Mouse (Mus musculus) gastrocnemius, postnatal 4 days (tissue): Measurements from ENCODE around the gene Eef1a1. TPM values are rescaled to one million over a fixed set of nuclear protein-coding genes. Genes with fewer than 3 reads are reported as not detected.
"Not testable (repeated sequence)": the region's sequence is repeated elsewhere in the genome, so short reads cannot be mapped to it uniquely, and the experiment has no call there.

Experiments
- DNase-seq, 2 experiments: peaks; one replicate each; pipeline ENCODE4 v3.0.0; 2021 to 2022; ENCODE audit warnings: low spot score in 2 of 2, mixed read lengths in 2 of 2
- long read RNA-seq, 2 experiments: library from polyadenylated mRNA; stranded (forward); transcript quantifications; one replicate each; pipeline ENCODE4 v2.0.0; 2021
- total RNA-seq, 2 experiments: library from RNA; stranded (reverse); gene quantifications; 2 replicates each; pipeline ENCODE4 v1.2.3; 2021

The Eef1a1 gene
- 1,000 to 10,000 TPM; 5,472 to 6,062 TPM for total RNA-seq
- long read RNA-seq, experiment 1, transcript Eef1a1-201 (8 exons, 1,794 nt): major isoform, 648 of 865 reads
- long read RNA-seq, experiment 1, partial matches to known transcripts: 204 of 865 reads
- long read RNA-seq, experiment 1, other reads (novel, unspliced or antisense): 13 of 865 reads
- long read RNA-seq, experiment 2, transcript Eef1a1-201 (8 exons, 1,794 nt): major isoform, 835 of 1,075 reads
- long read RNA-seq, experiment 2, partial matches to known transcripts: 229 of 1,075 reads
- long read RNA-seq, experiment 2, other reads (novel, unspliced or antisense): 11 of 1,075 reads

DNA sequence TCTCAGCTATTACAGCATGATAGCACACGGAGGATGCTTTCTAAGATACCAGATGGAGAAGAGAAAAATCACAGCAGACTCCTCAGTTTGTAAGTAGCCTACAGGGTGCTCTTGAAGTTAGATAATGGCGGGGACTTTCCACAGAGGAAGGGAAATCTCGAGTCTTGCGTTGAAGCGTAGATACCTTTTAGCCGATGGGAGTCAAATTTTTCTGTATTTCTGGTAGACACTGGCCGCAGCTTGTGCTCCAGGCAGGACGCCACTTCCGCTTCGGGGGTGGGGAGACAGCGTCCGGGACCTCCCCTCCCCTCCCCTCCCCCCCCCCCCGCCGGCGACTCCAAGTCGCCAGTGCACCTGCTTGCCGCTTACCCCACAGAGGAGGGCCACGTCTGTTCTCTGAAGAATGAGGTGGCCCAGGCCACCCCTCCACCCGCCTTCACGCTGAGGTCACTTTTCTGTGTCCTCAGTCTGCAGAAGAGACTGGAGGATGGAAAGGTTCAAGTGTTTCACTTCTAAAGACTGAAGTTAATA is at the start of gene Eef1a1:
Gene Eef1a1, minus strand, starts transcription at position 262 of the 531 bp plus-strand sequence.
- DNase-seq: peak; percentile 30 to 63

DNA sequence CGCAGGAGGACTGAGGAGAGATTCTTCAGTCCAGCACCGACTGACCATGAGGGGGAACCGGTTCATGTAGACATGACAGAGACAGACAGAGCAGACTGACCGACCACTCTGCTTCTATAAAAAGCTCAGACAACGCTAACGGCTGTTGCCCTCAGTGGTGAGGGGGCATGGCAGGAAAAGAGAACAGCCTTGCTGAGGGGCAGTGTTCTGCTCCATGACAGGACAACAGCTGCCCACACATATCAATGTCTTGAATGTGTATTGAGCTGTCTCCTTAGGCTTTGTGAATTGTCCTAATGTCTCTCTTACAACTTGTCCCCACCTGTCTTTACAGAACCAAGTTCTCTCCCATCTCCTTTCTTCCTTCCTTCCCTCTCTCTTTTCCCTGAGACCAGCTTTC is 49.5 kb upstream of the Eef1a1 start:
- peak in 1 of 2 experiments; percentile 47 for DNase-seq

DNA sequence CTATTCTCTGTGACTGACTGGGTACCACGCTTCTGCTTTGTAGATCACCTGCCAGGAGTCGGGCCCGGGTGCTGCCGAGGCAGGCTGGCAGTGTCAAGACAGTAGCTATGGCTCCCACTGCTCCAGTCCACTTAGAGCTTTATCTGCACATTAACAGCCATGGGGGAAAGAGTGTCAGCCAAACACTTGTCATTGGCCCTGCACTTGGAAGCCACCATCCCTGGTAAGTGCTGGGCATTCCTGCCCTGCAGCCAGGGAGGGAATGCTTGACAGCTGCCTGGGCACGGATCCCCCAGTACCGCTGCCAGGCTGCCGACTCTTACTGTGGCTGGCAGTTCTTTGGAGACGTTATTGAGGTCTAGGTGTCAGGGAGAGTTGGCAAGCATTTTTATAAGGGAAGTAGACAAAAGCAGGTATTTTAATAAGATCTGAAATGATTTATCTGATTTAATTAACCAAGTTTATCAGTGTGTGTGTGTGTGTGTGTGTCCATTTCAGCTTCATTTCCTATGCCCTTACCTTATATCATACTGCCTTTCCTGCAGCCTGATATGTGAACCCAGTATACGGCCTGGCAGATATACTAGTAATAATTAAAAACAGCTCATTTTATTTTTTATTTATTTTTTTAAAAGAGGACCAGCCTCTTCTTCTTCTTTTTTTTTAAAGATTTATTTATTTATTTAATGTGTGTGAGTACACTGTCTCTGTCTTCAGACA is 48.4 kb upstream of the Eef1a1 start:
- peak in 1 of 2 experiments; percentile 63 for DNase-seq

DNA sequence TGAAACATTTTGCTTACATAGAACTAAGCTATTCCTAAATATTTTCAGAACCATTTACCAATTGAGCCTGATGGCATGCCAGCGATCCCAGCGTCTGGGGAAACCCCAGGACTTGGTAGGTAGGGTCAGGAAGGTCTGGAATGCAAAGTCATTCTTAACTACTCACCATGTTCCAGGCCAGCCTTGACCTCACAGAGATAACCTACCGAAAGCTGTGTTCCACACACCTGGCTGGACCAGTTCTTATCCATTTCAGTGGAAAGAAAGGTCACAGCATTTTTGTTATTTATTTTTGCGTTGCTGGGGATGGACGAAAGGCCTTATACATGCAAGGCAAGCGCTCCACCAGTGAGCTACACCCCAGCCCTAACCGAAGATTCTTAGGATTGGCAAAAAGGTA is 45.7 kb upstream of the Eef1a1 start:
- DNase-seq: no peak

DNA sequence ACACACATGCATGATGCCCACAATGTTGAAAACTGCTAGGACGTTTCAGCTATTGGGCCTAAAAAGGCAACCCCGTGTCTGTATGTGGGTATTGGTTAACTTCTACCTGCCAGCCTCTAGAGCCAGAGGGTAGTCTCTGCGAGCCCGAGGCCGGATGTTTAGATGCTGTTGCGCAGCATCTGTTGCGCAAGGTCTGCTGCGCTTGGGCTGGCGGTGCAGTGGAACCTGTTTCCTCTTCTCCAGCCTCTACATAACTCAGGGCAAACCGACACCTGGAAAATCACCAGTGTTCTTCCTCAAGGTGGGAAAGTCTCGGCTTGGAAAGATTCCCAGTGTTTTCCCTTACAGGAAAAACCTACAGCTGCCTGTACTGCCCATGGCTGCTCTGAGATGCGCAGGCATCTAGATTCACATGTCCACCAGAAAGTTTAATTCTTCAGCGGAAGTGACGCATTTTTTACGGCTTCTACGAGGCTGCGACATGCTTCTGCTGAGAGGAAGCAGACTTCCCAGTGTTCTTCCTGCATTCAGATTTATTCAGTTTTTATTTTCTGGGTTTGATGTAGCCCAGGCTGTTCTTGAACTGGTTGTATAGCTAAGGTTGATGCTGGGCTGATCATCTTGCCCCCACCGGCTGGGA is 44.5 kb upstream of the Eef1a1 start:
- DNase-seq: no peak

DNA sequence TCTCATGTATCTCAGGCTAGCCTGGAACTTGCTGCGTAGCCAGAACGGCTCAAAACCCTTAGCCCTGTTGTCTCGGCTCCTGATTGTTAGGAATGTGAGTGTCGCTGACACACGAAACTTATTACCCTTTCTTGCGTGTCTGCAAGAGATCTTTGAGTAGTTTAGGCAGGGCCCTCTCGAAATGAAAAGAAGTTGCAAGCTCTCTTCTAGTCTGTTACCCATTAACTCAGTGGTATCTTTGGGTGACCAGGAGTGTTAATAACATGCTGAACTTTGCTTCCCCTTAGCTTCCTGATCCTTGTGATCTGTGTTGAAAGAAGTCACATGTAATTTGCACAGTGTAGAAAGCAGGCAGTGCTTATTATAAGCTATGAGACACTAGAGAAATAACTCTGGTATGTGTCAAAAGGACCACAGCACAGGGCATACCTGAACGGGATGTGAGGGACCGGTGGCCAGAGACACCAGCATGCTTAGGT is 43.4 kb upstream of the Eef1a1 start:
- DNase-seq: no peak

DNA sequence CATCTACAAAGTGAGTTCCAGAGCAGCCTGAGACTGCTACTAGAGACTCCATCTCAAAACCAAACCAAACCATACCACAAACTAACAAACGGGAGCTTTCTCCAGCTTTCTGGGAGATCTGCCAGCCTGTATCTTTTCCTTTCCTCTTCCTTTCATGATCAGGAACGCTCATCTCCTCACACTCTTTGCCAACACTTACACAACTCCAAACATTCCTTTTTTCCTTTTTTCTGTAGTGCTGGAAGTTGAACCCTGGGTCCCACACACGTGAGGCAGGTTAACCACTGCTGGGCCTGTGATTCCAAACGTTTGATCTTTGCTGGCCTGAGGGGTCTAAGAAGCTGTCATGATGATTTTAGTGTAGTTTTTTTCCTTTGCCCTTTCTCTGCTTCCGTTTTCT is 42.9 kb upstream of the Eef1a1 start:
- DNase-seq: no peak

DNA sequence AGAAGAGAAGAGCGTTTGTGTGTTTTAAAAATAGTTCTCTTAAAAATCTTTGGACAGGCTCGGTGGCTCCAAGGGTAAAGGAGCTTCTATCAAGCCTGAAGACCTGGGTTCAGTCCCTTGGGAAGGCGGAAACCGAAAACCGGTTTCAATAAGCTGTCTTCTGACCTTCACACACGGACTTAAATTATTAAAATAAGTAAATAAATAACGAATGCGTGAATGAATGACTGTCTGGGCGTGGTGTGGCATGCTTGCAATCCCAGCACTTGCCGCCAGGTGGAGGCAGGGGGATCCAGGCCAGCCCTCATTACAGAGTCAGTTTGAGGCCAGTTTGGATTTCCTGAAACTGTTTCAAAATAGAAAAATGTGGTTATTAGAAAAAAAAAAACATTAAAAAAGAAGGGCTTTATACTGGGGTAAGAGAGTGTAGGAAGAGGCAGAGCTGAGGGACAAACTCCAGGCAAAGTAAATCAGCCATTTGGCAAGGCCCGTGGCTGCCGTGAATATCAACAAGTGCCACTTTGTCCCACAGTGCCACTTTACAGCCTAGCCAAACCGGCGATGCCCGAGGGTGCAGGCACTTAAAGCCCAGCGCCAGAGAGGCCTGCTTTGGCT is 38.9 kb upstream of the Eef1a1 start:
- DNase-seq: peak; percentile 68 to 83

DNA sequence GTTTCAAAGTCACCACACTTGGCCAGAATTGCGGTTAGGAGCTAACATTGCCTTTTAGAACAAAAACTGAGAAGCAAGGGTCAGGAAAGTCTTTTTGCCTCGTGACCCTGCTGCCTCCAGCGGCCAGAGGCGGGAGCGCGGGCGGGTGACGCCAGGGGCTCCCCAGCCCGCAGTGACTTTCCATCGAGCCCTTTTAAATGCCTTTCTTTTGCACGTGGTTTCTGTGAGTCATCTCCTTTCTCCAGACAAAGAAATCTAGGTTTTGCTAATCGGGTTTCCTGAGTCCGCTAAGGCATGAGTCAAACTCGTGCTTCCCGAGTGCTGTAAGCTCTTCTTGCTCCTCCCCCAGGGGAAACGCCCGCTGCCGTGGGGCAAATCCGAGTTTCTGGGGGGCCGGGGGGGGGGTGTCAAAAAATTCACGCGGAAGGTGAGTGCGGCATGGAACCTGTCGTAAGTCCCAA is 38.4 kb upstream of the Eef1a1 start:
- DNase-seq: peak; percentile 68 to 83

DNA sequence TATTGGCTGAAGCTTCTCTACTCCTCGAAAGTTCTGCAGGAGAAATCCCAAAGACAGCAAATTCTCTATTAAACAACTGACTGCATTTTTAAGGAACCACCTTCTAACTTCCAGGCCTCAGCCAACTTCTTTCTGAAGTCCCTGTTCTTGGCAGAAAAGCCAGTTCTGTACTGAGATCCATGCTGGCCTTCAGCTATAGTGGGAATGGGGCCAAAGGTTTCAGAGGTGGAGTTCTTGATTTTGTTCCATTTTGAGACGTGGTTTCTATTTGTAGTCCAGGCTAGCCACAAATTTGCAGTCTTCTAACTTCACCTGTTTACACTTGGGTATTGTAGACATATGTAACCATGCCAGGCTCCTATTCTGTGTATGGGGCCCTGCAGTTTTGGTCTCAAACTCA is 37.3 kb upstream of the Eef1a1 start:
- no peak for DNase-seq

DNA sequence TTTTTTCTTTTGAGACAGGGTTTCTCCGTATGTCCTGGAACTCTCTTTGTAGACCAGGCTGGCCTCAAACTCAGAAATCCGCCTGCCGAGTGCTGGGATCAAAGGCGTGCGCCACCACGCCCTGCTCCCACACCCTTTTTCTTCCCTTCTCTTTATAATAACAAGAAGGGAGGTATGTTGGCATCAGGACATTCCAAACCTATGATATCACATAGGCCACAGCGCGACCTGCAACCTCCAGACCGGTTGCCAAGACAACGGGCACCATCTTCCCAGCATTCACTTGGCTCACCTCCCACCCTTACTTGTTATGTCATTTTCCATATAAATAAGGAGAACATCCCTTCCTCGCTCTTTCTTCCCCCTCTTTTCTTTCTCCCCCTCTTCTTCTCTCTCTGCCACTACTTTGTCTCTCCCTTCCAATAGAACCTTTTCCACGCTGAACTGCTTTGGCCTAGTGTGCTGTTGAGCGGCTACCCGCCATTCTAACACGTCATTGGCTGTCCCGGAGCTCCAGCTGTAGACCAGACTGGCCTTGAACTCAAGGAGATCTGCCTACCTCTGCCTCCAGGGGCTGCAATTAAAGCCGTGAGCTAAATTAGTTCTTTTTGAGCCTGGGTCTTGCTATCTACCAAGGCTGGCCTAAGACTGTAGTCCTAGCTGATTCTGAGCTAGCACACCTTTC is 36.6 kb upstream of the Eef1a1 start:
- DNase-seq: no peak

DNA sequence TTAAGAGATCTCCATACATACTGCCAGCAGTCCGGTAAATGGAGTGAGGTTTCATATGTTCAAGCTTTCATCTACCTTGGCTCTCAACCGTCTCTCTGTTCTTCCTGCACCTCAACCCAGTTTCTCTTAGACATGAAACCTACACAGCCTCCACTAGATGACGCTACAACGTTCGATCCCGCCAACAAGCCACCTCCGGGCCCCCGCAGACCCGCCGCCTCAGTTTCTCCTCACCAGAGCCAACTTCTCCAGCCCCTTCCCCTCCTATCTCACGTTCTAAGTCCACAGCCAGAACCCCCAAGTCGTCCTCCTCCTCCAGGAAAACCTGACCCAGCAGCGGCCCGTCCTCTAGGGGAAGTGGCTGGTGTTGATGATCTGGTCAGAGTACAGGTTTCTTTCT is 32.7 kb upstream of the Eef1a1 start:
- no peak for DNase-seq

DNA sequence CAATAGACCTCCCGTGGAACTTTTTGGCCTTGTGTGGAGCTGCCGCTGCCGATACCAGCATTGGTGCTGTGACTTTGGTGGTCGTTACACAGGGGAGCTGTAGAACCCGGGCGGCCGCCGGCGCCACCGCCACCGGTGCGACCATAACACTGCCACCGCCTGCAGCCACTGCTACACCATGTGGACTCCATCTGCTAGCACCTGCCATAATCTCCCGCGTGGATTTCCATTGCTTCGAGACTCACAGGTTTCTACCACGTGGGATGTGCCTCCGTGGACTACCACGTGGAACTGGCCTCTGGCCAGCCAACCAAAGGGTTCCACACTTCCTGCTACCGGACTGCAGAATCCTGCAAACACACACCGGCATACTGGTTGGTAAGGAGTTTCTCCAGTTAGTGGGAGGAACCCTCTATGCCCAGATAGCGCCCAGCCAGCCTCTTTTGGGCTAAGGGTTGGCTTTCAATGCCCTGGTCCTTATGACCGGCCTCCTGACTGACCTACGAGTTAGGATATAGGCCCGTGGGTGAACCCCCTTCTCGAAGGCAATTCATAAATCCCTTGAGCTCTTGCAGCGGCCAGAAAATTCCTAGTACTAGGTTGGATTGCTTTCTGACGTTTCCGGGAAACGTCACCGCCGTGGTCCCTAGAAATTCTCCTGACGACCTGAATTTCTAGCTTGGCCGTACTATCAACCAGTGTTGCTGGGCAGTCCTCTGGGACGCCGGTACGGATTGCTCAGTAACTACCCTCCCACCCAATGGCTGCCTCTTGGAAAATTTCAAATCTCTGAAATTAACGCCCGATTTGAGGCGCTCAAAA is 32.0 kb upstream of the Eef1a1 start:
- peak in 1 of 2 experiments; percentile 24 for DNase-seq

DNA sequence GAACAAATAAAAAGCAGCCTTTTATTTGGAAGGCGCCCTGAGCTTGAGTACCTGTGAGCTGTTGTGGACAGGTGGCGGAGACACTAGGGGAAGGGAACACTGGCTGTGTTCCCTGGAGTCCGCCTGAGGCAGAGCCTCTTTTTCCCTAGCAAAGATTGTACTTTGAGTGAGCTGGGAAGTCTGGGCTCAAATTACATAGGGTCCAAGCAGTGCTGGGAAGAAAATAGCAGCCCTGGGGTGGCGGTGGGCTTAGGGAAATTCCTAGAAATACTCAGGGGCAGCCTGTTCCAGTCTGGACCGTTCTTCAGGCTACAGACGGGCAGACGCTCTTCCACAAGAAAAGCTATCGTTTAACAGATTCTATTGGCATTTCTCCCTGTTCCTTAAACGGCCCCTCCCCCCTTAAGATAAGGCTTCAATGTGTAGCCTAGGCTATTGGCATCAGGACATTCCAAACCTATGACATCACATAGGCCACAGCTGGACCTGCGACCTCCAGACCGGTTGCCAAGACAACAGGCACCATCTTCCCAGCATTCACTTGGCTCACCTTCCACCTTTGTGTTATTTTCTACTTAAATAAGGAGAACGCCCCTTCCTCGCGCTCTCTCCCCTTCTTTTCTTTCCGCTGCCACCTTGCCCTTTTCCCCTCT is 31.3 kb upstream of the Eef1a1 start:
- no peak for DNase-seq

DNA sequence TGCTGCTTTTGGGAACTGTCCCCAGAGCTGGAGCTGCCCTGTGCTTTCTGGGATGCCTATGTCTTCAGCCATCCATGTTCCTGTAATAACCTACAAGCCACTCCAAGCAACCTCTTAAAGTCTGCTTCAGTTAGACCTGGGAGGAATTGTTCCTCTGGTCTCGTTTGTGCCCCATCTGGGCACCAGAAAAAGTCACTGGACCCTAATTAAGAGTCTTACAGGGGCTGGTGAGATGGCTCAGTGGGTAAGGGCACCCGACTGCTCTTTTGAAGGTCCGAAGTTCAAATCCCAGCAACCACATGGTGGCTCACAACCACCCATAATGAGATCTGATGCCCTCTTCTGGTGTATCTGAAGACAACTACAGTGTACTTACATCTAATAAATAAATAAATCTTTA is 28.3 kb upstream of the Eef1a1 start:
- not testable (repeated sequence) for DNase-seq

DNA sequence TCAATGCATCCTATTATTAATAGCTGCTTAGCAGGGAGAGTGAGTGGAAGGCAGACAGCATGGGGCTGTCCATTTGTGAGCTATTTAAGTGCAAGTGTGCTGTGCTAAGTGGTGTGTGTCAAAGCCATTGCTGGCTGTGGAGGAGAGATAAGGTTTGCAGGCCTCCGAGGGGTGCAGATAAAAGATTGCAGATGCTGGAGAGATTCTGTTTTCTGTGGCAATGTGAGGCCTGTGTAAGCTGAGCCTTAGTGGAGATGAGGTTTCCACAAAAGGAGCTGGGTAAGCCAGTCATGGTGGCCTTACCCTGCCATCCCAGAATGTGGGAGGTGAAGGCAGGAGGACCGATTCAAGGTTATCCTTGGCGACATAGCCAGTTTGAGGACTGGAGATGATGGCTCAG is 27.2 kb upstream of the Eef1a1 start:
- DNase-seq: no peak

DNA sequence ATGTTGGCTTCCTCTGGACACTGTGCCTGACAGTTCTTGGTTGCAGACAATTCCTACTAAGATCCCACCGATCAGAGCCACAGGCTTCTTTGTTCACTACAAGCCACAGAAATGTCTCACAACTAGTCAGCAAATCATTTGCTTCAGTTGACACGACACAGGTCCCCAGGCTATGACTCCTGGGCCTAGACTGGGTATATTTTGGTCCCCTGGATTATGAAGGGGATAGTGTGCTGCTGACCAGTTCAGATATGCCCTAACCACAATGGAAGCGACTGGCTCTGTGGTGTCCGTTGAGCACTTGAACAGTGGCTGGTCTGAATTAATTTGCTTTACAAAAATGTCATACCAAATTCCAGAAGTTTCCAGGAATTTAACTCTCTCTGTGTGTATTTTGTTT is 25.7 kb upstream of the Eef1a1 start:
- DNase-seq: no peak

DNA sequence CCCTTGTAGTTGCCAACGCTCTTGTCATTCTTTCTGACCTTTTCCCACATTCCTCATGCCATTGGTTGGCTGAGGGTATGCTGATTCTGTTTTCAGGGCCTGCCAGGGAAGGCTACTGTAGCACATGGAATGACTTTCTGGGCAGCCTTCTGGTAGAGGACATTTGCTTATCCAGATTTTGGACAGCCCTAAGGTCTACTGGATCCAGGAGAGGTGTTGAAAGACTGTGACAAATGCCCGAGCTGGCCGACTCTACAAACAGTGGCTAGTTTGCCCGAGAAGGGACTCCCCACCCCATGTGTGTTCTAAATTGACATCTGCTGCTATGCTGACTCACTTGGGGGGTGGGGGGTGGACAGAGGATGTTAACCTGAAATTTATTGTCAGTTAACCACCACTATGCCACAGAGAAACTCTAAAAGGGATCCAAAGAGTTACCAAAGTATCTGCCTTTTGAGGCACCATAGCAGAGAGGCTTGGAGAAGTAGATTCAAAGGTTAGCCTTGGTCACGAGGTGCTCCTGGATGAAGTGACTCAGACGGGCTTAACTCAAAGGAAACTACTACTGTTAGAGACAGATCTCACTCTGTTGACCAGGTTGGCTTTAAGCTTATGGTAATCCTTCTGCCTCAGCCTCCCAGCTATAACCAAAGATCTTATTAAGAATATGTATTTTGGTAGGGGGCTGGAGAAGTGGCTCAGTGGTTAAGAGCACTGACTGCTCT is 25.0 kb upstream of the Eef1a1 start:
- DNase-seq: no peak

DNA sequence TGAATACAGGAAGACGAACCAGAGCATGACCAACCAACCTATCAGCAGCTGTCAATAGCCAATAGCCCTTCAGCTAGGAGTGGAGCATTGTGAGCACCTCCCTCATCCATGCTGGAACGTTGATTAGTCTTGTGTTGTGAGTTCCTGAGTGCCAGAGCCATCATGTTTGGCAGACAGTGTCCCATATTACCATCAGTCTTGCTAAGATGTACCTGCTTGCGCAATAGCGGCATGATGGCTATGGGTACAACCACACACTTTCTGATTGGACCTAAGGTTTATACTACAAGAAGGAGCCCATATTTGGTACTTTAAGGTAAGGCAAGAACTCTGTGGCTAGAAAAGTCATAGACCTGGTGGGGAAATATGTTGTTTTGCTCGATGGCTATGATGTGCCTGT is 22.8 kb upstream of the Eef1a1 start:
- no peak for DNase-seq
